Mouse (Mus musculus) heart, adult 2 months (tissue): ENCODE measurements around the gene Usp36.

Experiments
- CTCF ChIP-seq: fragments of 200-600 bp; IDR thresholded peaks from 2 replicates; pipeline ENCODE4 v1.8.1; 2022; ENCODE audit warnings: antibody characterized with exemption, mild to moderate bottlenecking, moderate library complexity
- POLR2A ChIP-seq: fragments of 200-500 bp; IDR thresholded peaks from 2 replicates; pipeline ENCODE4 v1.6.1; 2011; ENCODE audit warnings: mild to moderate bottlenecking, low read depth, low read length, control low read depth; ENCODE audit not compliant: insufficient read depth

GRCm38 (mm10) chr11:118233924-118234323 is 56.1 kb downstream of the Usp36 start:
- TF ChIP-seq CTCF (no peak), POLR2A (no peak)
